17 mouse cellular contexts compared by ENCODE assay signal in genomic region chr11:88625063-88625462, GRCm38 (mm10).
A peak's percentile ranks its signal among the peaks of the same experiment; 100 is the strongest.
DNase-seq lines count a peak whose midpoint lies in the region; ATAC-seq and TF ChIP-seq lines count a peak whose summit lies in the region.
"Had no signal": no experiment of that assay in that cellular context is flagged by ENCODE, and none has a peak within 500 bp of the region (broad histone marks: within the 10 kb centered on the region; RNA-seq: fewer than 3 reads in every experiment).

No protein-coding gene starts in this region.

- H3K27ac ChIP-seq in heart, embryonic 15.5 days: peak overlapping the region; percentile 39
- peak overlapping the region; percentile 72; the same call in 1 of the 2 replicates for H3K27ac ChIP-seq in layer of hippocampus, adult 2 months
- peak overlapping the region; percentile 47; the same call in 1 of the 2 replicates for H3K27ac ChIP-seq in limb, embryonic 12.5 days
- H3K27ac ChIP-seq: hindbrain, postnatal 0 days; liver, embryonic 15.5 days had no signal

- H3K4me1 ChIP-seq in heart, embryonic 15.5 days (replicated peaks): peaks cover 87% of the 10 kb centered on the region
- peaks cover 96% of the 10 kb centered on the region for H3K4me1 ChIP-seq in E14TG2a.4 (replicated peaks; ENCODE audit: low read depth, low read length)
- peaks cover 87% of the 10 kb centered on the region for H3K4me1 ChIP-seq in limb, embryonic 12.5 days (replicated peaks)

- DNase-seq in heart, postnatal 36 days: no peak
- no peak for DNase-seq in layer of hippocampus, adult 2 months (ENCODE audit: low spot score in 2 of 2)
- no peak for DNase-seq in layer of hippocampus, postnatal 14 days (ENCODE audit: low spot score in 2 of 2)
- no peak for DNase-seq in spleen, postnatal 10 days (ENCODE audit: low spot score in 2 of 2)
- DNase-seq: B cell, adult 2 months; cerebellum, postnatal 10 days; layer of hippocampus, postnatal 36 days had no signal

- no peak overlapping the region for H3K4me3 ChIP-seq in heart, embryonic 15.5 days
- no peak overlapping the region for H3K4me3 ChIP-seq in layer of hippocampus, adult 2 months
- H3K4me3 ChIP-seq in E14TG2a.4 (replicated peaks; ENCODE audit: low read length): peak overlapping the region; percentile 65
- no peak overlapping the region for H3K4me3 ChIP-seq in limb, embryonic 12.5 days (replicated peaks)
- H3K4me3 ChIP-seq: erythroblast, embryonic 14.5 days; heart, embryonic 13.5 days; liver, embryonic 15.5 days; myocyte had no signal

- H3K36me3 ChIP-seq in heart, embryonic 15.5 days: no peaks in the 10 kb centered on the region
- H3K36me3 ChIP-seq in E14TG2a.4 (ENCODE audit: insufficient read depth, low read length): peaks cover 17% of the 10 kb centered on the region; the same call in 1 of the 2 replicates
- H3K36me3 ChIP-seq in limb, embryonic 12.5 days: no peaks in the 10 kb centered on the region
- H3K36me3 ChIP-seq: heart, embryonic 13.5 days; liver, embryonic 15.5 days had no signal

- H3K27me3 ChIP-seq in heart, embryonic 15.5 days: no peaks in the 10 kb centered on the region
- H3K27me3 ChIP-seq in E14TG2a.4 (ENCODE audit: insufficient read depth, low read length): no peaks in the 10 kb centered on the region
- no peaks in the 10 kb centered on the region for H3K27me3 ChIP-seq in limb, embryonic 12.5 days
- H3K27me3 ChIP-seq: heart, embryonic 13.5 days; liver, embryonic 15.5 days had no signal

- TF ChIP-seq CTCF in layer of hippocampus, adult 2 months (conservative IDR thresholded peaks at IDR 0.05): no peak
- no peak for TF ChIP-seq CTCF in E14TG2a.4 (conservative IDR thresholded peaks at IDR 0.05; ENCODE audit: low read length)

- H3K9me3 ChIP-seq in heart, embryonic 15.5 days (replicated peaks): no peaks in the 10 kb centered on the region
- no peaks in the 10 kb centered on the region for H3K9me3 ChIP-seq in E14TG2a.4 (ENCODE audit: low read length)
- no peaks in the 10 kb centered on the region for H3K9me3 ChIP-seq in limb, embryonic 12.5 days
- H3K9me3 ChIP-seq: heart, embryonic 13.5 days; liver, embryonic 15.5 days had no signal

- 86% methylated on average over 14 of the region's 14 CpGs for WGBS in heart, embryonic 15.5 days
- WGBS in limb, embryonic 12.5 days: 13% methylated on average over 14 of the region's 14 CpGs

- no peak for ATAC-seq in heart, embryonic 15.5 days (replicated peaks; ENCODE audit: insufficient number of reproducible peaks, insufficient read depth, low FRiP score, low read depth)
- ATAC-seq in limb, embryonic 12.5 days (ENCODE audit: insufficient number of reproducible peaks, insufficient read depth, low FRiP score, low TSS enrichment, low read depth): no peak
- no peak for ATAC-seq in megakaryocyte progenitor cell, adult 5-6 weeks (replicated peaks; ENCODE audit: poor library complexity)
- ATAC-seq: hindbrain, postnatal 0 days had no signal

- intact Hi-C loops in heart, postnatal 36 days (cut with DNase I): no loop called here

- H3K9ac ChIP-seq in heart, embryonic 15.5 days: no peak overlapping the region
- no peak overlapping the region for H3K9ac ChIP-seq in limb, embryonic 12.5 days (replicated peaks)
- H3K9ac ChIP-seq: heart, embryonic 13.5 days; liver, embryonic 15.5 days had no signal

- no peak overlapping the region for H3K4me2 ChIP-seq in heart, embryonic 15.5 days
- H3K4me2 ChIP-seq in limb, embryonic 12.5 days: peak overlapping the region; percentile 40
- H3K4me2 ChIP-seq: heart, embryonic 13.5 days; liver, embryonic 15.5 days; midbrain, embryonic 11.5 days had no signal
